Mouse (Mus musculus) limb, embryonic 10.5 days (tissue): ENCODE data around the gene Itgb2. TPM values are rescaled to one million over a fixed set of nuclear protein-coding genes. Genes with fewer than 3 reads are reported as not detected.

Experiments
- DNase-seq: peaks from one replicate; pipeline ENCODE4 v3.0.0-alpha.2; 2017; ENCODE audit warnings: low spot score
- H3K27ac ChIP-seq: fragments of 300-500 bp; sonication (generic); 2 replicates; pipeline ENCODE4 v1.5.1; 2016; ENCODE audit warnings: mild to moderate bottlenecking
- H3K27me3 ChIP-seq: fragments of 300-500 bp; sonication (generic); 2 replicates; pipeline ENCODE4 v1.6.1; 2016; ENCODE audit warnings: low read depth, mild to moderate bottlenecking; ENCODE audit not compliant: poor library complexity, severe bottlenecking
- H3K36me3 ChIP-seq: fragments of 300-500 bp; sonication (generic); 2 replicates; pipeline ENCODE4 v1.6.1; 2016; ENCODE audit warnings: mild to moderate bottlenecking, moderate library complexity
- H3K4me1 ChIP-seq: fragments of 300-500 bp; sonication (generic); 2 replicates; pipeline ENCODE4 v1.6.1; 2016
- H3K4me3 ChIP-seq: fragments of 300-500 bp; sonication (generic); 2 replicates; pipeline ENCODE4 v1.5.1; 2016; ENCODE audit warnings: mild to moderate bottlenecking, moderate library complexity
- H3K9me3 ChIP-seq: fragments of 300-500 bp; sonication (generic); replicated peaks from 2 replicates; pipeline ENCODE4 v1.6.1; 2016; ENCODE audit warnings: mild to moderate bottlenecking
- WGBS: fragments of 180-500 bp; shearing (Covaris S2); methylation state at CpG from one replicate; pipeline ENCODE4 v1.1.7; 2016; 5-methylcytosine and 5-hydroxymethylcytosine counted together
- polyA plus RNA-seq: library from polyadenylated mRNA; unstranded; fragments of >200 nt; fragmentation: Nextera tagmentation; extraction: Ambion mirVana; gene quantifications from 2 replicates; pipeline ENCODE4 v1.2.1, GENCODE M21; 2016

The Itgb2 gene
- polyA plus RNA-seq, 1 experiment from 2014 or later, result 0.85 TPM

GRCm38 (mm10) chr10:77566651-77567050 lies 36.6 kb downstream of the Itgb2 start:
- peak; percentile 85 for DNase-seq
- WGBS, result 36% methylated on average over 8 of the region's 8 CpGs
- Histone ChIP-seq H3K4me1 (peaks cover 12% of the 10 kb centered on the region), H3K9me3 (no peaks in the 10 kb centered on the region), H3K4me3 (no peak overlapping the region), H3K27me3 (no peaks in the 10 kb centered on the region), H3K36me3 (no peaks in the 10 kb centered on the region), H3K27ac (no peak overlapping the region)

GRCm38 (mm10) chr10:77569481-77569880 lies 39.4 kb downstream of the Itgb2 start:
- WGBS, result 43% methylated on average over 7 of the region's 7 CpGs
- Histone ChIP-seq H3K4me3 (no peak overlapping the region), H3K4me1 (peaks cover 12% of the 10 kb centered on the region), H3K27ac (no peak overlapping the region), H3K27me3 (no peaks in the 10 kb centered on the region), H3K9me3 (no peaks in the 10 kb centered on the region), H3K36me3 (no peaks in the 10 kb centered on the region)
- DNase-seq, result no peak

- H3K36me3 ChIP-seq, result no peaks in the 10 kb centered on the region
- H3K27ac ChIP-seq, result no peak overlapping the region
- H3K9me3 ChIP-seq, result no peaks in the 10 kb centered on the region
- WGBS, result 42% methylated on average over 6 of the region's 6 CpGs
- H3K4me3 ChIP-seq, result no peak overlapping the region
- peaks cover 12% of the 10 kb centered on the region for H3K4me1 ChIP-seq
- DNase-seq, result no peak
- no peaks in the 10 kb centered on the region for H3K27me3 ChIP-seq
Measured at GRCm38 (mm10) chr10:77569973-77570658, 40.1 kb downstream of the Itgb2 start.

DNA sequence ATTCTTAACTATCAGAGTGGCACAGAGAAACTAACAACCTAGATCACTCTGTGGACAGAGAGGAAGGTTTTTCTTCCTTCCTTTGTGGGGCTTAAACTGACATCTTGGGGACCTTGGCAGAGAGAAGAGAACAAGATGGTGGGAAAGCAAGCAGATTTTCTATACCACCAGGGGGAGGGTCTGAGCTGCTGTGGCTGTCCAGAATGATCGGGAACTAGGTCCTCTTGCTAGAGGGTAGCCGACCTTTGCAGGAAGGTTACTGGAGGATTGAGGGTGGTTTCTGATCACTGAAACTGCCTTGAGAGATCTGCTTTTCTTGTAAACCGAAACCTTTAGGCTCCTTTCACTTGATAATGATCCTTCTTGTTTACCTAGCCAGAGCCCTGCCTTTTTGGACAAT lies 42.2 kb downstream of the Itgb2 start:
- Histone ChIP-seq H3K4me1 (peaks cover 9% of the 10 kb centered on the region), H3K9me3 (no peaks in the 10 kb centered on the region), H3K36me3 (no peaks in the 10 kb centered on the region), H3K27ac (no peak overlapping the region), H3K4me3 (no peak overlapping the region), H3K27me3 (no peaks in the 10 kb centered on the region)
- no peak for DNase-seq
- 29% methylated on average over 3 of the region's 3 CpGs for WGBS

- Histone ChIP-seq H3K27me3 (no peaks in the 10 kb centered on the region), H3K27ac (no peak overlapping the region), H3K4me3 (no peak overlapping the region), H3K4me1 (peaks cover 9% of the 10 kb centered on the region), H3K36me3 (no peaks in the 10 kb centered on the region), H3K9me3 (no peaks in the 10 kb centered on the region)
- WGBS, result 81% methylated on average over 1 of the region's 1 CpGs
- no peak for DNase-seq
Measured at GRCm38 (mm10) chr10:77573162-77573561, 43.1 kb downstream of the Itgb2 start.

- H3K4me3 ChIP-seq, result no peak overlapping the region
- no peak for DNase-seq
- H3K4me1 ChIP-seq, result peaks cover 30% of the 10 kb centered on the region
- H3K36me3 ChIP-seq, result peaks cover 6% of the 10 kb centered on the region
- no peaks in the 10 kb centered on the region for H3K27me3 ChIP-seq
- 59% methylated on average over 10 of the region's 10 CpGs for WGBS
- no peaks in the 10 kb centered on the region for H3K9me3 ChIP-seq
- H3K27ac ChIP-seq, result no peak overlapping the region
Measured at GRCm38 (mm10) chr10:77580027-77580920, 50.2 kb downstream of the Itgb2 start.

- 8% methylated on average over 8 of the region's 8 CpGs for WGBS
- Histone ChIP-seq H3K27ac (peak overlapping the region; percentile 93), H3K9me3 (no peaks in the 10 kb centered on the region), H3K4me1 (peaks cover 30% of the 10 kb centered on the region), H3K36me3 (peaks cover 12% of the 10 kb centered on the region), H3K27me3 (no peaks in the 10 kb centered on the region), H3K4me3 (peak overlapping the region; percentile 92)
- no peak for DNase-seq
Measured at GRCm38 (mm10) chr10:77581023-77581407, 51.0 kb downstream of the Itgb2 start.

DNA sequence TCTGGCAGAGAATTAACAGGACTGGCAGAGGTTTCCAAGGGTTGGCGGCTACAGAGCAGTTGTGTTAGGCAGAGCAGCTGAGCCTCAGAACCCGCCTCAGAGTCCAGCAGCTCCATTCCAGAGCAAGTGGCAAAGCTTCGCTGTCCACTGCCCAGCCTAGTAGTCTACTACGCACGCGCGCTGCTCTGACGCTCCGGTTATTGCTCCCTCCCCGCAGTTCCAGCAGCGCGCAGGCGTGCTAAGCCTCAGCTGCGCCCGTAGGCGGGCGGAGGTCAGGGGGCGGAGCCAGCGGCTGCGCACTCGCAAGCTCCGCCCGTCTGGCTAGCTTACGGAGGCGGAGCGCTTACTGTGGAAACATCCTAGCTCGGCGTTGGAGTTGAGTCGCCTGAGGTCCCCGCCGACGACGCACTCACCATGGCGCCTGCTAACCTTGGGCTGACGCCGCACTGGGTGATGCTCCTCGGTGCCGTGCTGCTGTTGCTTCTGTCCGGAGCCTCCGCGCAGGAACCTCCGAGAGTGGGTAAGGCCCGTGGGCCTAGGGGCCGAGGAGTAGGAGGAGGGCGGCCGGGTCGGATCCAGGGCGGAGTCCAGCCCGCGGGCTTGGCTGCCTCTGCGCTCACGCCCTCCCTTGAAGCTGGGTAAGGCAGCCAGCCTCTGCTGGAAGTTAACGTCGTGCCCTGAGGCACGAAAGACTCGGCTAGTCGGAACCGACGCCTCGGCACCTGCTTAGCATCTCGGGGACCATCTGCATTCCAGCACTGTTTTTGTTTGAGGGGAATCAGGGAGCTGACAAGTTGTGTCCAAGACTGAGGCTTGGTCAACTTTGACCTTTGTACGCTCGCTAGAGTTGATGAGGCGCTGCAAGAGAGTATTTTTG lies 51.6 kb downstream of the Itgb2 start, which contains the start of gene Pttg1ip:
Gene Pttg1ip (plus strand): TSS at position 313 of the 877 bp plus-strand sequence.
- H3K9me3 ChIP-seq, result no peaks in the 10 kb centered on the region
- DNase-seq, result peak; percentile 96
- peak within 1 kb of the TSS; percentile 93 for H3K27ac ChIP-seq
- under 1% methylated on average over 64 of the region's 64 CpGs for WGBS
- peaks cover 15% of the 10 kb centered on the region for H3K36me3 ChIP-seq
- H3K4me3 ChIP-seq, result peak within 1 kb of the TSS; percentile 92
- no peaks in the 10 kb centered on the region for H3K27me3 ChIP-seq
- peaks cover 30% of the 10 kb centered on the region for H3K4me1 ChIP-seq

DNA sequence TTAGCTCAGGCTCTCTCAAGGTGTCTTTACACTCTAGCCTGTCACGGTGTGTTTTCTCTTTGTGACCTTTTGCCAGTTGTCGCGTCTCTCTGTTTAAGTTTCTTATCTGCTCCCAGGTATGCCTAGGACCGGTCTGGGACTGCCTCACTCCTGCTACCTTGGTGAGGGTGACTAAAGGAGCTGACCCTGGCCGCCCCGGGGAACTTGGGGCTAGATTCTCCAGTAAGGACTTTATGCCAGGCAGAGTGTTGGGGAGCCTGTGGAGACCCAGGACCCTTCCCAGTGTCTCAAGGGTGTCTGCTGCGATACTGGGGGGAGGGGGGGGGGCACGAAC lies 52.2 kb downstream of the Itgb2 start:
- Histone ChIP-seq H3K4me1 (peaks cover 30% of the 10 kb centered on the region), H3K27ac (peak overlapping the region; percentile 93), H3K9me3 (no peaks in the 10 kb centered on the region), H3K36me3 (peaks cover 21% of the 10 kb centered on the region), H3K4me3 (peak overlapping the region; percentile 92), H3K27me3 (no peaks in the 10 kb centered on the region)
- DNase-seq, result no peak
- WGBS, result 15% methylated on average over 8 of the region's 8 CpGs

- peaks cover 30% of the 10 kb centered on the region for H3K4me1 ChIP-seq
- peaks cover 37% of the 10 kb centered on the region for H3K36me3 ChIP-seq
- H3K4me3 ChIP-seq, result no peak overlapping the region
- no peaks in the 10 kb centered on the region for H3K27me3 ChIP-seq
- DNase-seq, result no peak
- no peak overlapping the region for H3K27ac ChIP-seq
- H3K9me3 ChIP-seq, result no peaks in the 10 kb centered on the region
- WGBS, result 91% methylated on average over 10 of the region's 10 CpGs
Measured at GRCm38 (mm10) chr10:77583795-77584422, 53.9 kb downstream of the Itgb2 start.

GRCm38 (mm10) chr10:77586637-77587036 lies 56.6 kb downstream of the Itgb2 start:
- H3K4me1 ChIP-seq, result peaks cover 17% of the 10 kb centered on the region
- no peaks in the 10 kb centered on the region for H3K9me3 ChIP-seq
- H3K36me3 ChIP-seq, result peaks cover 60% of the 10 kb centered on the region
- H3K27ac ChIP-seq, result no peak overlapping the region
- H3K27me3 ChIP-seq, result no peaks in the 10 kb centered on the region
- no peak for DNase-seq
- H3K4me3 ChIP-seq, result no peak overlapping the region
- 90% methylated on average over 3 of the region's 3 CpGs for WGBS

GRCm38 (mm10) chr10:77587091-77587775 lies 57.2 kb downstream of the Itgb2 start:
- no peak overlapping the region for H3K27ac ChIP-seq
- peaks cover 12% of the 10 kb centered on the region for H3K4me1 ChIP-seq
- 96% methylated on average over 6 of the region's 6 CpGs for WGBS
- H3K36me3 ChIP-seq, result peaks cover 65% of the 10 kb centered on the region
- no peak overlapping the region for H3K4me3 ChIP-seq
- H3K27me3 ChIP-seq, result no peaks in the 10 kb centered on the region
- DNase-seq, result no peak
- H3K9me3 ChIP-seq, result no peaks in the 10 kb centered on the region
